Mouse (Mus musculus): Measurements from ENCODE around the gene Gnb1l. TPM values are rescaled to one million over a fixed set of nuclear protein-coding genes. Genes with fewer than 3 reads are reported as not detected.
"Not testable (repeated sequence)": the region's sequence is repeated elsewhere in the genome, so short reads cannot be mapped to it uniquely, and the experiment has no call there.

The Gnb1l gene
- polyA plus RNA-seq, 1 experiment: 13.3 TPM

GRCm38 (mm10) chr16:18523563-18524245 lies 25.2 kb downstream of the Gnb1l start:
- H3K36me3 ChIP-seq (ENCODE audit: control insufficient read depth, insufficient read depth): no peaks in the 10 kb centered on the region
- H3K27me3 ChIP-seq (ENCODE audit: control insufficient read depth, insufficient read depth, insufficient read length): no peaks in the 10 kb centered on the region

GRCm38 (mm10) chr16:18528656-18529055 lies 30.1 kb downstream of the Gnb1l start:
- Histone ChIP-seq H3K79me3 (ENCODE audit: low read depth) (no peaks in the 10 kb centered on the region), H3ac (ENCODE audit: control insufficient read depth, insufficient read length, low read depth) (no peak overlapping the region), H3K36me3 (ENCODE audit: control insufficient read depth, insufficient read depth) (no peaks in the 10 kb centered on the region), H3K79me2 (ENCODE audit: control insufficient read depth, insufficient read depth) (no peaks in the 10 kb centered on the region), H3K27me3 (ENCODE audit: control insufficient read depth, insufficient read depth, insufficient read length) (no peaks in the 10 kb centered on the region), H3K4me3 (ENCODE audit: insufficient read depth, poor library complexity, severe bottlenecking) (no peak overlapping the region)
- TF ChIP-seq MAX (IDR thresholded peaks at IDR 0.05): no peak
- TF ChIP-seq USF1 (IDR thresholded peaks at IDR 0.05; ENCODE audit: low read depth): no peak
- TF ChIP-seq FOSL1 (IDR thresholded peaks at IDR 0.05; ENCODE audit: insufficient read depth, low read length, poor library complexity, severe bottlenecking): no peak
- TF ChIP-seq MYOD1 (IDR thresholded peaks at IDR 0.05; ENCODE audit: control insufficient read depth, insufficient read length, low read depth): no peak
- TF ChIP-seq CTCF (IDR thresholded peaks at IDR 0.05; ENCODE audit: control insufficient read depth, insufficient read depth, insufficient read length): no peak
- no peak for TF ChIP-seq MYOG (IDR thresholded peaks at IDR 0.05; ENCODE audit: control insufficient read depth, extremely low read depth, insufficient read length)

More at GRCm38 (mm10) chr16:18523563-18524245, 25.2 kb downstream of the Gnb1l start:
- no peak overlapping the region for H3ac ChIP-seq (ENCODE audit: control insufficient read depth, insufficient read length, low read depth)
- no peaks in the 10 kb centered on the region for H3K79me3 ChIP-seq (ENCODE audit: low read depth)
- TF ChIP-seq MYOD1 (IDR thresholded peaks at IDR 0.05; ENCODE audit: control insufficient read depth, insufficient read length, low read depth): no peak
- TF ChIP-seq CEBPB (IDR thresholded peaks at IDR 0.05; ENCODE audit: low read depth): no peak
- TF ChIP-seq USF1 (IDR thresholded peaks at IDR 0.05; ENCODE audit: low read depth): no peak
- no peak for TF ChIP-seq MYOG (IDR thresholded peaks at IDR 0.05; ENCODE audit: control insufficient read depth, extremely low read depth, insufficient read length)
- no peak for TF ChIP-seq CTCF (IDR thresholded peaks at IDR 0.05; ENCODE audit: control insufficient read depth, insufficient read depth, insufficient read length)
- no peak for TF ChIP-seq FOSL1 (IDR thresholded peaks at IDR 0.05; ENCODE audit: insufficient read depth, low read length, poor library complexity, severe bottlenecking)
- no peak for TF ChIP-seq MAX (IDR thresholded peaks at IDR 0.05)
- H3K4me3 ChIP-seq (ENCODE audit: insufficient read depth, poor library complexity, severe bottlenecking): no peak overlapping the region
- no peaks in the 10 kb centered on the region for H3K79me2 ChIP-seq (ENCODE audit: control insufficient read depth, insufficient read depth)

GRCm38 (mm10) chr16:18533061-18533460 lies 34.5 kb downstream of the Gnb1l start:
- not testable (repeated sequence) for H3K79me3 ChIP-seq (ENCODE audit: low read depth); H3K36me3 ChIP-seq (ENCODE audit: control insufficient read depth, insufficient read depth); H3K79me2 ChIP-seq (ENCODE audit: control insufficient read depth, insufficient read depth); H3K27me3 ChIP-seq (ENCODE audit: control insufficient read depth, insufficient read depth, insufficient read length); H3K4me3 ChIP-seq (ENCODE audit: insufficient read depth, poor library complexity, severe bottlenecking); H3ac ChIP-seq (ENCODE audit: control insufficient read depth, insufficient read length, low read depth)

GRCm38 (mm10) chr16:18537407-18537990 lies 39.0 kb downstream of the Gnb1l start:
- Histone ChIP-seq H3K36me3 (ENCODE audit: control insufficient read depth, insufficient read depth) (no peaks in the 10 kb centered on the region), H3K4me3 (ENCODE audit: insufficient read depth, poor library complexity, severe bottlenecking) (no peak overlapping the region), H3ac (ENCODE audit: control insufficient read depth, insufficient read length, low read depth) (no peak overlapping the region), H3K27me3 (ENCODE audit: control insufficient read depth, insufficient read depth, insufficient read length) (no peaks in the 10 kb centered on the region), H3K79me3 (ENCODE audit: low read depth) (no peaks in the 10 kb centered on the region), H3K79me2 (ENCODE audit: control insufficient read depth, insufficient read depth) (no peaks in the 10 kb centered on the region)
- no peak for TF ChIP-seq CEBPB (IDR thresholded peaks at IDR 0.05; ENCODE audit: low read depth)
- TF ChIP-seq USF1 (IDR thresholded peaks at IDR 0.05; ENCODE audit: low read depth): no peak
- no peak for TF ChIP-seq FOSL1 (IDR thresholded peaks at IDR 0.05; ENCODE audit: insufficient read depth, low read length, poor library complexity, severe bottlenecking)
- TF ChIP-seq CTCF (IDR thresholded peaks at IDR 0.05; ENCODE audit: control insufficient read depth, insufficient read depth, insufficient read length): no peak
- TF ChIP-seq MAX (IDR thresholded peaks at IDR 0.05): no peak
- no peak for TF ChIP-seq MYOD1 (IDR thresholded peaks at IDR 0.05; ENCODE audit: control insufficient read depth, insufficient read length, low read depth)
- TF ChIP-seq MYOG (IDR thresholded peaks at IDR 0.05; ENCODE audit: control insufficient read depth, extremely low read depth, insufficient read length): no peak

- Histone ChIP-seq H3K79me2 (ENCODE audit: control insufficient read depth, insufficient read depth) (no peaks in the 10 kb centered on the region), H3K36me3 (ENCODE audit: control insufficient read depth, insufficient read depth) (no peaks in the 10 kb centered on the region), H3K79me3 (ENCODE audit: low read depth) (no peaks in the 10 kb centered on the region), H3ac (ENCODE audit: control insufficient read depth, insufficient read length, low read depth) (no peak overlapping the region), H3K27me3 (ENCODE audit: control insufficient read depth, insufficient read depth, insufficient read length) (no peaks in the 10 kb centered on the region), H3K4me3 (ENCODE audit: insufficient read depth, poor library complexity, severe bottlenecking) (no peak overlapping the region)
- TF ChIP-seq CTCF (IDR thresholded peaks at IDR 0.05; ENCODE audit: control insufficient read depth, insufficient read depth, insufficient read length) (no peak), MAX (IDR thresholded peaks at IDR 0.05) (no peak), MYOD1 (IDR thresholded peaks at IDR 0.05; ENCODE audit: control insufficient read depth, insufficient read length, low read depth) (no peak), USF1 (IDR thresholded peaks at IDR 0.05; ENCODE audit: low read depth) (no peak), FOSL1 (IDR thresholded peaks at IDR 0.05; ENCODE audit: insufficient read depth, low read length, poor library complexity, severe bottlenecking) (no peak), MYOG (IDR thresholded peaks at IDR 0.05; ENCODE audit: control insufficient read depth, extremely low read depth, insufficient read length) (no peak), CEBPB (IDR thresholded peaks at IDR 0.05; ENCODE audit: low read depth) (no peak)
These were observed 40.8 kb downstream of the Gnb1l start for GRCm38 (mm10) chr16:18539281-18539680.
